Mouse (Mus musculus) layer of hippocampus, postnatal 10 days (tissue): ENCODE measurements at regions not wholly inside any gene's neighbourhood (a gene's known extent, or its start where the extent isn't known, plus 50 kb on each side); places are given as distances from the start of the nearest gene placed in this dataset.
A peak's percentile ranks its signal among the peaks of the same experiment; 100 is the strongest.

ENCODE experiments used
- DNase-seq, 2 experiments: peaks; one replicate each; pipeline ENCODE4 v3.0.0; 2021; ENCODE audit warnings: low spot score in 2 of 2

DNA sequence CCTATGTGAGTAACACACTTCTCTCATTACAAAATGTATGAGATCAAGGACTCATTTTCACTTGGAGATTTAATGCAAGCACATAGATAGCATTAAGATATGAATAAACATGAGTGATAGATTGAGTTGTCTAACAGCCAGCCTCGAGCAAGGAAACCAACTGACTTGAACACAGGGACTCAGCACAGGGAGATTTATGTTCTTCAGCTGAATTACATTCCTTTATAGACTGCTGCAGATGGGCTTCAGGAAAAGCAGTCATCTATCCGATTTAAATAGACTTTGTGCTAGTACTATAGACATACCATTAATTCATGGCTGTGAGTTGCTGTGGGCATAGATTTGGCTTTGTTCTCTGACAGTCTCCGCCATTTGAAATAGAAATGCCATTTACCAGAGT lies 661.9 kb downstream of the Cenpc1 start:
- no peak for DNase-seq

GRCm38 (mm10) chr5:85360427-85360826 lies 705.0 kb downstream of the Cenpc1 start:
- no peak for DNase-seq

DNA sequence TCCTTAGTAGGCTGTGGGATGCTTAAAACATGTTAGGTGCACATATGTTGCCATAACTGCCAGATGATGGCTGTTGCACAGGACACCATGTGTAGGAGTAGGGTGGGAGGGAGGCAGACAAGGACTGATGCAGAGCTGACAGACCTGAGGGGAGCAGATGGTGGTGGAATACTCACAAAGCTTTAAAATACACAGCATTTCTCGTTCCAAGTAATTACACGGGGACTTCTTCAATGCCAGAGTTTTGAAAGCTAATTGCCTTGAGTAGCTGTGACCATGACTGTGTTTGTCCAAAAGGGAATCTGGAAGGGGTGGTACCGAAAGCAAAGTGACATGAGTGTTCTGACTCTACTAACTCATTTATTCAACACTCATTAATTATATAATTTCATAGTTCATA lies 718.6 kb downstream of the Cenpc1 start:
- DNase-seq = peak; percentile 17 to 34

GRCm38 (mm10) chr5:85346066-85346649 lies 719.2 kb downstream of the Cenpc1 start:
- peak; percentile 20 to 23 for DNase-seq

DNA sequence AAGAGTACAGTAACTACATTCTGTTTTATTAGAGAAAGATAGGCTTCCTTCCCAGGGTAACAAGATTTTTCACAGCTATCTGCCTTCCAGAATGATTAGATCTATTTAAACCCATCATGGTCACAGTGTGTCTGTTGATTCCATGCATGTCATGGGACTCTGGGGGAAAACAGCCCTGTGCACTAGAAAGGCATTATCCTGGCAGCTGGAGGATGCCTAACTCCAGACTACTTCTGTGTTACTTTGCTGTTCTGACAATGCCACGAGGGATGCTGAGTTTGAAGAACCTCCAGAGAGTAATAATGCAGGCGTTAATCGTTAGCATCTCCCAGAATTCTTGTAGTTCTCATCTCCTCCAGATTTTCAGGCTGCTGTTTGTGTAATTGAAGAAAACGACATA lies 724.0 kb downstream of the Cenpc1 start:
- DNase-seq = no peak

GRCm38 (mm10) chr5:85337643-85338458 lies 727.5 kb downstream of the Cenpc1 start:
- no peak for DNase-seq

DNA sequence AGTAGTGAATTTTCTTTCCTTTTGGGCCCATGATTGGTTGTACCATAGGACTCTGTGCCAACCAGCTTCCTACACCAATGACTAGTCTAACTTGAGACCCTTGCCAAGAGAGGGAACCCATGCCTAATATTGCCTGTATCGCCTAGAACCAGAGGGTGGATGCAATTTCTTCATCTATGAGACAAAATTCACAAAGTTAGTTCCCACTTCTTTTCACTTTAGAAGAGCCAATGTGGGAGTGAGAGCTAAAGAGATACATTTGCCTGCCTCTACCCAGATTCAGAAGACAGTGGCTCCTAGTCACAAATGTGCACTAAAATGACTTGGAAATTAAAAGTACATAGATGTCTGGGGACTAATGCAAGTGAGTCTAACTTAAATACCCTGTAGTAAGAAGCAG lies 728.4 kb downstream of the Cenpc1 start:
- DNase-seq = no peak
